Mouse (Mus musculus) midbrain, embryonic 13.5 days (tissue): ENCODE results near the gene Ptprm. TPM values are rescaled to one million over a fixed set of nuclear protein-coding genes. Genes with fewer than 3 reads are reported as not detected.

Source experiments
- ATAC-seq: fragments of 200-750 bp; cut with Nextera tagmentation; 2 replicates; pipeline ENCODE4 v1.8.0; 2017; ENCODE audit warnings: mild to moderate bottlenecking, moderate TSS enrichment, moderate library complexity
- H3K27ac ChIP-seq: fragments of 300-500 bp; sonication (generic); 2 replicates; pipeline ENCODE4 v1.5.1; 2015; ENCODE audit warnings: inconsistent platforms, mild to moderate bottlenecking, moderate library complexity
- H3K27me3 ChIP-seq: fragments of 300-500 bp; sonication (generic); 2 replicates; pipeline ENCODE4 v1.6.1; 2015; ENCODE audit warnings: mild to moderate bottlenecking, inconsistent platforms
- H3K36me3 ChIP-seq: fragments of 300-500 bp; sonication (generic); 2 replicates; pipeline ENCODE4 v1.6.1; 2015; ENCODE audit warnings: mild to moderate bottlenecking, inconsistent platforms
- H3K4me1 ChIP-seq: fragments of 300-500 bp; sonication (generic); replicated peaks from 2 replicates; pipeline ENCODE4 v1.6.1; 2015; ENCODE audit warnings: inconsistent platforms
- H3K4me2 ChIP-seq: fragments of 300-500 bp; sonication (generic); replicated peaks from 2 replicates; pipeline ENCODE4 v1.6.1; 2015; ENCODE audit warnings: moderate library complexity, mild to moderate bottlenecking, inconsistent platforms
- H3K4me3 ChIP-seq: fragments of 300-500 bp; sonication (generic); replicated peaks from 2 replicates; pipeline ENCODE4 v1.5.1; 2015; ENCODE audit warnings: mild to moderate bottlenecking, inconsistent platforms
- H3K9ac ChIP-seq: fragments of 300-500 bp; sonication (generic); replicated peaks from 2 replicates; pipeline ENCODE4 v1.6.1; 2015; ENCODE audit warnings: mild to moderate bottlenecking, inconsistent platforms
- H3K9me3 ChIP-seq: fragments of 300-500 bp; sonication (generic); 2 replicates; pipeline ENCODE4 v1.6.1; 2016; ENCODE audit warnings: mild to moderate bottlenecking, inconsistent platforms
- WGBS: fragments of 180-500 bp; shearing (Covaris S2); methylation state at CpG from one replicate; pipeline ENCODE4 v1.1.7; 2015; 5-methylcytosine and 5-hydroxymethylcytosine counted together
- polyA plus RNA-seq: library from polyadenylated mRNA; unstranded; fragments of >200 nt; fragmentation: Nextera tagmentation; extraction: Ambion mirVana; gene quantifications from 2 replicates; pipeline ENCODE4 v1.2.1, GENCODE M21; 2015

Gene Ptprm
- polyA plus RNA-seq, 1 experiment from 2014 or later = 10.6 TPM

DNA sequence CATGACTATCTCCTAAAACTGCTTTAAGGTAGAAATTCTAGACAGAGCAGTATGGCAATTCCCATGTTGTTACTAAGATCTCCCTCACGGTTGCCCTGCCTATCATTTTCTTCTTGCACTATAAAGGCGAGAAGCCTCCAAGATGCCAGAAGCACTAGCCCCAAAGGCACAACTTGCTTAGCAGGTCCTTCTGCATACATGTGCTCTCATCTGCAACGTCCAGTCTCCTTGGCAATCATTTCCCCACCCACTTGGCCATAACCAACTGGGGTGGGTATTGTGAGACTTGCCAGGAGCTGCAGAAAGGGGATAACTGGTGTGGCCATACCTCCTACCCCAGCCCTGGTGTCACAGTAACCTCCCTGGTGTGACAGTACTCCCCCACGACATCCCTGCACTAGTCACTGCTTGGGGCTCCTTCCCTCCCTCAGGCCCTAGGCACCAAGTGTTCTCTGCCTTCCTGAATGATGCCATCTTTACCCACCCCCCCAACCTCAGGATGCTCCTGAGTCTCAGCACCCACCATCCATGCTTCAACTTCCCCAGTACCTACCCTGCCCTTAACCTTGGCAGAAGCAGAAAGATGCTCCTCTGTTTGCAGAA lies 108.9 kb downstream of the Ptprm start:
- Histone ChIP-seq H3K4me2 (no peak overlapping the region), H3K27me3 (no peaks in the 10 kb centered on the region), H3K4me1 (peaks cover 15% of the 10 kb centered on the region), H3K27ac (no peak overlapping the region), H3K4me3 (no peak overlapping the region), H3K9me3 (no peaks in the 10 kb centered on the region), H3K9ac (no peak overlapping the region), H3K36me3 (no peaks in the 10 kb centered on the region)
- WGBS = 78% methylated on average over 4 of the region's 4 CpGs
- no peak for ATAC-seq

DNA sequence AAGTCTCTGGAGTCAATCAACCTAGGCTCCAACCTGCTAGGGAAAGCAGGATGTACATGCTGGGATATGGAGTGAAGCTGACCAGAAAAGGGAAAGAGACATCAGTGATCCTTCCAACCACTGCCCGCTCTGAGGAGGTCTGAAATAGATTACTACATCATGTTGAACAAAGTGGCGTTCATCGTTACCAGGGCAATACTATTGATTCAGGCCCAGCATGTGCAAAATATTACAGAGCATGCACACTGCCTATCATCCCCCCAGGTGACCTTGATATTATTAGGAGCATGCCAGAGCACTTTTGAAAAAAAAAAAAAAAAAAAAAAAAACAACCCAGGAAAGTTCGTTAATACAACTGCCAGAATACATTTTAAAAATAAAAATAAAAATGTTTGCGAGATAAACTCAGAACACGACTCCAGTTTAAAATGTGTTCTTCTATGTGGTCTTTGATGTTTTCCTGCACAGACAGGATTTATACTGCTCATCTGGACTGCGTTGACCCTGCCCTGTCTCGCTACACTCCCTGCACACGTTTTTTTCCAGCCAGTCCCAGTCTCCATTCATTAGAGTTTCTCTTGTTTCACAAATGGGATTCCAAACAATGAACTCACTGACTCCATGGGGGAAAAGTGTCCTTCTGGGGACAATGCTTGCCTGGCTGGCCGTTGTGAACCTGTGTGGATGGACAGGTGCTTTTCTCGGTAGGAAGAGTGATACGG lies 111.3 kb downstream of the Ptprm start:
- Histone ChIP-seq H3K9ac (no peak overlapping the region), H3K36me3 (no peaks in the 10 kb centered on the region), H3K4me3 (no peak overlapping the region), H3K9me3 (no peaks in the 10 kb centered on the region), H3K27me3 (no peaks in the 10 kb centered on the region), H3K4me2 (no peak overlapping the region), H3K4me1 (peaks cover 15% of the 10 kb centered on the region), H3K27ac (no peak overlapping the region)
- ATAC-seq = peak; percentile 71
- 44% methylated on average over 12 of the region's 12 CpGs for WGBS

DNA sequence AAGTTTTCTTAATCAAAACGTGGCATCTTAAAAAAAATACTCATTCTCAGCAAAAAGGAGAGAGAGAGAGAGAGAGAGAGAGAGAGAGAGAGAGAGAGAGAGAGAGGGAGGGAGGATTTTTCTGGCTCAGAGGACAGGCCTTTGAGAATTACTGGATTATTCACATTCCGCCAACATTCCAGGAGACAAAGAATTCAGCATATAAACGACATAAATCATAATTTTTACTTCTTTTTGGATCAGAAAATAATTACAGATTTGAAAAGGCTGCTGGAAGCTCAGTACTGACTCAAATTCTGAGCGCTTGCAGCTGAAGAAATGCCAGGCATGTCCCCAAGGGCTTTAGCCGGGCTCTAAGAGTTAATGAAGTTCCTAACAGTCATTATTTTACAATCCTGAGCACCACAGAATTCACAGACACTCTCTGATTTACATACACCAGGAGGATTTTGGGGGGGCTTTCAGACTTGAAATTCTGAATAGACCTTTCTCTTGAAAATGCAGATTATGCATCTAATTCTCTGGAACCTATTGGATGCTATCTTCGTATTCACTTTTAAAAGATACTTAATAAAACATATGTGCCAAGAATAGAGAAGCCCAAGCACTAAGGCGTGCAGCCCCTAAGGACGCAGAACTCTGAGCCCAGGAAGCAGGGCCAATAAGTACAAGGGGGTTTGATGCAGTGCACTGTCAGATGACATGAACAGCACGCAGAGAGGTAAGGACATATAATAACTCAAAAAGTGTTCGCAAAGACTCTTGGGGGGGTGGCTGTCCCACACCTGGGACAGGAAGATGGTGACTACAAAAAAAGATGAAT lies 112.1 kb downstream of the Ptprm start:
- ATAC-seq = peak; percentile 74; the same call in 1 of the 2 replicates

DNA sequence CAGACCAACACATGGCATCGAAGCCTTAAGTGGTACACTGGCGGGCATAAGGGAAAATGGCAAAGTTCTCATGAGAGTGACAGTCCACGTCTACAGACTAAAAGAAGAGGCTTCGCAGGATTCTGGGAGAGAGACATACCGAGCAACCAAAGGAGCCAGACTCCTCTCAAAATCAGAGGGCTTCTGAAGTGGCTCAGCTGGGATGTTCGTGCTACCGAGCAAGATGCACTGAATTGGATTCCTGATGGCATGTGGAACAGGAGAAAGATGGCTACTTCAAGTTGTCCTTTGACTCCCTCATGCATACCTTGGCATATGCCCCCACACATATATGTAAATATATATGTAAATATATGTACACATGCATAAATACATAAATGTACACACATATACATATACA lies 115.4 kb downstream of the Ptprm start:
- Histone ChIP-seq H3K9me3 (no peaks in the 10 kb centered on the region), H3K27me3 (no peaks in the 10 kb centered on the region), H3K36me3 (no peaks in the 10 kb centered on the region), H3K9ac (no peak overlapping the region), H3K4me1 (peaks cover 15% of the 10 kb centered on the region), H3K27ac (no peak overlapping the region), H3K4me3 (no peak overlapping the region), H3K4me2 (no peak overlapping the region)
- 96% methylated on average over 7 of the region's 7 CpGs for WGBS
- ATAC-seq = no peak

More for the DNA sequence above, 112.1 kb downstream of the Ptprm start:
- Histone ChIP-seq H3K9me3 (no peaks in the 10 kb centered on the region), H3K4me2 (no peak overlapping the region), H3K4me1 (peaks cover 15% of the 10 kb centered on the region), H3K4me3 (no peak overlapping the region), H3K27me3 (no peaks in the 10 kb centered on the region), H3K36me3 (no peaks in the 10 kb centered on the region), H3K27ac (no peak overlapping the region; the same call in 1 of the 2 replicates), H3K9ac (no peak overlapping the region)
- WGBS = 48% methylated on average over 10 of the region's 10 CpGs

DNA sequence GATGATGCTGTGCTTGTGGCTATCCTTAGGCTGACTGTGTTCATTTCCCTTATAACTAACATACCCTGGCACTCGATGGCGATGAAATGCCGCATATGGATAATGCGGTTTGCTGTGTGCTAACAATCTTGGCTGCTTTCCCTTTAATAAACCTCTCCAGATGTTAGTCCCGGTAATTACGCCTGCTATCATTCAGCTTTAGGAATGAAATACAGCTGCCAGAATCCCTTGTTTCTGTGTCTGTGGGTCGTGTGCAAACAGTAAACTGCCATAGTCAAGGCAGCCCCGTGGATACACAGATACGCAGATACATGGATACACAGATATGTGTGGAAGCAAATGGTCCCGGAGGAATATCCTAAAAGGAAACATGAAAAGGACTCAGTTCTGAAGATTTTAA lies 116.8 kb downstream of the Ptprm start:
- Histone ChIP-seq H3K27me3 (no peaks in the 10 kb centered on the region), H3K36me3 (no peaks in the 10 kb centered on the region), H3K4me1 (peaks cover 6% of the 10 kb centered on the region), H3K4me3 (no peak overlapping the region), H3K9ac (no peak overlapping the region), H3K4me2 (no peak overlapping the region), H3K9me3 (no peaks in the 10 kb centered on the region), H3K27ac (no peak overlapping the region)
- WGBS = 89% methylated on average over 10 of the region's 10 CpGs
- no peak for ATAC-seq

DNA sequence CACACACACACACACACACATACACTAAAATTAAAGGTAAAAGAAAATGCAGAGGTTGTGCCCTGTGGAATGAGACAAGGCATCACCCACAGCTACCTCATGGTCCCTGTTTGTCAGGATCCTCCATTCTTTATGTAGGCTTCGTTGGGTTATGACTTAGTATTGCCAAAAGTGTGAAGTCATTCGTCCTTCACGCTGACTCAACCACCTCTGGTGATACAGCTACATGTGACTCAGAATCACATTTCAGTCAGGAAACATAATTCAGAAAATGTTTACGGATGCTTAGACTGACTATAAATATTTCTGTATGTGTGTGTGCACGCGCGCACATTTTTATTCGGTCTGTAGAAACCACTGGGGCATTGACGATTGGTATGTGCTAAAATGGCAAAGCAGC lies 121.2 kb downstream of the Ptprm start:
- H3K27ac ChIP-seq = no peak overlapping the region
- ATAC-seq = no peak
- no peaks in the 10 kb centered on the region for H3K36me3 ChIP-seq
- H3K4me1 ChIP-seq = no peaks in the 10 kb centered on the region
- H3K9me3 ChIP-seq = no peaks in the 10 kb centered on the region
- no peaks in the 10 kb centered on the region for H3K27me3 ChIP-seq
- H3K4me2 ChIP-seq = no peak overlapping the region
- 94% methylated on average over 9 of the region's 9 CpGs for WGBS
- no peak overlapping the region for H3K4me3 ChIP-seq
- H3K9ac ChIP-seq = no peak overlapping the region

DNA sequence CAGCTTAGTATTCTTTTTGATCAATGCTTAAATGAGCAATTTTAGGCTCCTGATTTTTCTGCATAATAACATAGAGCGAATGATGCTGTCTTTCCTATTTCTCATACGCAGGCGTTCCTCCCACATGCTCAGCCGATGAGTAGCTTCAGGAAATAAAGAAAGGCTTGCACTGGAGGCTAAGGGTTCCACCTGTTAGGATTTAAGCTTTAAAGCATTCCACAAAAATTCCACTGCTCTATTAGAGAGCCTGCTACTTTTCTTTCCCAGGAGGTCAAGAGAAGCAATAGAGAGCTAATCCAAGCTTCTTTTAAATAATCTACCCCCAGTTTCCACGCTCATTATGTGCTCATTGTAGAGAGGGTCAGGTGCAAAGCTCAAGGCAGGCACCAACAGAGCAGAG lies 127.3 kb downstream of the Ptprm start:
- H3K4me3 ChIP-seq = no peak overlapping the region
- no peaks in the 10 kb centered on the region for H3K36me3 ChIP-seq
- H3K27me3 ChIP-seq = no peaks in the 10 kb centered on the region
- 21% methylated on average over 5 of the region's 5 CpGs for WGBS
- H3K27ac ChIP-seq = no peak overlapping the region
- H3K4me1 ChIP-seq = 0 out of 2 replicates have a peak, but pooled peaks cover 3% of the 10 kb centered on the region
- H3K9ac ChIP-seq = no peak overlapping the region
- H3K9me3 ChIP-seq = no peaks in the 10 kb centered on the region
- no peak overlapping the region for H3K4me2 ChIP-seq
- no peak for ATAC-seq

DNA sequence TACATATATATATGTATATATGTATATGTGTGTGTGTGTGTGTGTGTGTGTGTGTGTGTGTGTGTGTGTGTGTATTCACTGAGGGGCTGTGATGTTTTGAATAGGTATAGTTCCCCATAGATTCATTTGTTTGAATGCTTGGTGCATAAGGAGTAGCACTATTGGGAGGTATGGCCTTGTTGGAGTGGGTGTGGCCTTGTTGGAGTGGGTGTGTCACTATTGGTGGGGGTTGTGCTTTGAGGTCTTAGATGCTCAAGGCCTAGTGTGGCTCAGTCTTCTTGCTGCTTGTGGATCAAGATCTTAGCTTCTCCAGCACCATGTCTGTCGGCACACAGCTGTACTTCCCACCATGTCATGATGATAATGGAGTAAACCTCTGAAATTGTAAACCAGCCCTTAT lies 138.9 kb downstream of the Ptprm start:
- Histone ChIP-seq H3K4me1 (0 out of 2 replicates have a peak, but pooled peaks cover 3% of the 10 kb centered on the region), H3K4me3 (no peak overlapping the region), H3K27ac (no peak overlapping the region), H3K36me3 (no peaks in the 10 kb centered on the region), H3K27me3 (no peaks in the 10 kb centered on the region), H3K9me3 (no peaks in the 10 kb centered on the region), H3K4me2 (no peak overlapping the region), H3K9ac (no peak overlapping the region)
- no peak for ATAC-seq
- WGBS = 96% methylated on average over 1 of the region's 1 CpGs

DNA sequence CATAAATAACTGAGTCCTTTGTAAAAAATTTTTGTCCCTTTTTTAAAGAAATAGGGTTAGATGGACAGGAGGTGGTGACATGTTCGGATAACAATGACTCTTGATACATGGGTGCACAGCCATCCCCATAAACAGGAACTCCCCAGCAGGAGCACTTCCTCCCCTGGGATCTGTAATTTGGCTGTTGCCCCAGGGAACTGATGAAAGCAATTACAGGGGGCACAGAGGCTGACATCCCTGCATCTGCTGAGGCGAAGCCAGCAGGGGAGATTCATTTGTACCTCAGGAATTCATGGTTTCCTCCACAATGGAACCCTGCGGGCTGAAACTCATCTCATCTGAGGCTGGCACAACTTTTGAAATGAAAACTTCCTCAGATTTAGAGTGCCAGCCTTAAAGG lies 140.5 kb downstream of the Ptprm start:
- H3K4me1 ChIP-seq = 0 out of 2 replicates have a peak, but pooled peaks cover 3% of the 10 kb centered on the region
- no peak overlapping the region for H3K9ac ChIP-seq
- no peaks in the 10 kb centered on the region for H3K9me3 ChIP-seq
- no peak for ATAC-seq
- H3K4me2 ChIP-seq = no peak overlapping the region
- H3K27ac ChIP-seq = no peak overlapping the region
- H3K27me3 ChIP-seq = no peaks in the 10 kb centered on the region
- no peak overlapping the region for H3K4me3 ChIP-seq
- no peaks in the 10 kb centered on the region for H3K36me3 ChIP-seq
- WGBS = 28% methylated on average over 3 of the region's 3 CpGs

DNA sequence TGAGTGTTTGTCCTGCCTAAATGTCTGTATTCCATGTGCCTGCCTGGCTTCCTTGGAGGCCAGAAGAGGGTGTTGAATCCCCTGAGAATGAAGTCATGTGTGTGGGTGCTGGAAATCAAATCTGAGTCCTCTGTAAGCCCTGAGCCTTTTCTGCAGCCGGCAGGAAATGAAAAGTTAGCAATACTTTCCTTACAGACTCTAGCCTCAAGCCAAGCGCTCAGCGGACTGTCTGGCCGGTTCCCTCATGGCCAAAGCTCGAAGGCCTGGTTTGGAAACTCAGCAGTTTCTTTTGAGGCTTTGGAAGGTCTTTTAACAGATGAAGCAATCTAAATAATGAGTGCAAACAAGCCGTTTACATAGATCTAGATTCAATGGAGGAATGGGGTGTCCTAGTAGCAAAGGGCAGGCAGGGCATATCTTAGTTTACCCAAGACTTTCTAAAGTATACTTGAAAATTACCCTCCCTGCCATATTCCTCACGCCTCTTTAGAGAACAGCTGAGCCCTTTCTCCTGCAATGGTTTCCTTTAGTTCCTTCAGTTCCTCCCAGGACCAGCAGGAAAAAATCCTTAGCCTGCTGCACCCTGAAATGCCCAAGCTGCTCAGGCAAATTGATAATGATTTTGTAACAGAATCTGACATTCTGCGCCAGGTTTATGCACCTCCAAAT lies 144.4 kb downstream of the Ptprm start:
- Histone ChIP-seq H3K4me1 (0 out of 2 replicates have a peak, but pooled peaks cover 3% of the 10 kb centered on the region), H3K9ac (no peak overlapping the region), H3K4me3 (no peak overlapping the region), H3K4me2 (no peak overlapping the region), H3K27ac (no peak overlapping the region), H3K9me3 (no peaks in the 10 kb centered on the region), H3K27me3 (no peaks in the 10 kb centered on the region), H3K36me3 (no peaks in the 10 kb centered on the region)
- no peak for ATAC-seq
- 78% methylated on average over 8 of the region's 8 CpGs for WGBS

DNA sequence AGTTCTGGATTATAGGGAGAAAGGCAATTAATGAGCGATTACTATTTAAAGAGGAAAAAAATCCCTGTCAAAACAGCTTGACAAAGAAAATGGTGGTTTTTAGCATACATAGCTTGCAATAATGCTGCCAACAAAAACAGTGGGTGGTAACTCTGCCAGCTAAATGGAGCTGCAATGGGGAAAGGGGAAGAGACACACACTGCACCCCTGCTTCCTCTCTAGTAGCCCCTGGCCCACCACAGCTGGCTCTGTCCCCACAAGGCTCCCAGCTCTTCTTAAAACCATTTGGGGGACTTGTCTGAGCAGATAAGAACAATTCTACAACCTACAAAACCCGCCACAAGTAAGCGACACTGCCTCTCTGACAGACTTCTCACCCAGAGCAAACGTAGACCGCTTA lies 145.7 kb downstream of the Ptprm start:
- Histone ChIP-seq H3K36me3 (no peaks in the 10 kb centered on the region), H3K4me2 (no peak overlapping the region), H3K27me3 (no peaks in the 10 kb centered on the region), H3K9me3 (no peaks in the 10 kb centered on the region), H3K27ac (no peak overlapping the region), H3K4me1 (0 out of 2 replicates have a peak, but pooled peaks cover under 1% of the 10 kb centered on the region), H3K9ac (no peak overlapping the region), H3K4me3 (no peak overlapping the region)
- no peak for ATAC-seq
- WGBS = 88% methylated on average over 5 of the region's 5 CpGs

DNA sequence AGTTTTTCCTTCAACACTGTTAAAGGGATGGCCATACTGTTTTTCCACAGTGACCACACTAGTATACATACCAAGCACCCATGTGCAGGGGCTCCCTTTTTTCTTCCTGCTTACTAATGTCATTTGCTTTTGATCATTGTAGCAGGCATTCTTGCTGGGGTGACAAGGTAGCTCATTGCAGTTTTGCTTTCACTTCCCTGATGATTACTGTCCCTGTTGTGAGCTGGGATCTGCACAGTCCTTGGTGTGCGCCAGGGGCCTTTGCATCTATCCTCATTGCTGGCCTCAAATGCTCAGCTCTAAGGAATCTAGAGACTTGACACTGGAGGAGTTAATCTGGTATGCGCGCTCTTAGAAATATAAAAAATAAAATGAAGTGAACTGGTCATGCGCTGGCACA lies 147.3 kb downstream of the Ptprm start:
- Histone ChIP-seq H3K4me2 (no peak overlapping the region), H3K27ac (no peak overlapping the region), H3K4me3 (no peak overlapping the region), H3K4me1 (no peaks in the 10 kb centered on the region), H3K36me3 (no peaks in the 10 kb centered on the region), H3K9me3 (no peaks in the 10 kb centered on the region), H3K9ac (no peak overlapping the region), H3K27me3 (no peaks in the 10 kb centered on the region)
- 94% methylated on average over 4 of the region's 4 CpGs for WGBS
- no peak for ATAC-seq
